Mouse (Mus musculus) urinary bladder, adult 2 months (tissue): Measurements from ENCODE around the gene Hnrnpa1. TPM values are rescaled to one million over a fixed set of nuclear protein-coding genes. Genes with fewer than 3 reads are reported as not detected.
"Not testable (repeated sequence)": the region's sequence is repeated elsewhere in the genome, so short reads cannot be mapped to it uniquely, and the experiment has no call there.

ENCODE experiments used
- DNase-seq: peaks from one replicate; pipeline ENCODE4 v3.0.0; 2022; ENCODE audit warnings: low spot score
- polyA plus RNA-seq: library from polyadenylated mRNA; depleted of rRNA; stranded (reverse); fragments of >200 nt; gene quantifications from 2 replicates; pipeline ENCODE4 v1.2.3, GENCODE M21; 2012

Gene Hnrnpa1
- polyA plus RNA-seq, 1 experiment = 323 TPM

GRCm38 (mm10) chr15:103241071-103242018, 1.1 kb downstream of the Hnrnpa1 start:
- not testable (repeated sequence) for DNase-seq

- no peak for DNase-seq
Observed at GRCm38 (mm10) chr15:103242885-103243284, 2.7 kb downstream of the Hnrnpa1 start.

DNA sequence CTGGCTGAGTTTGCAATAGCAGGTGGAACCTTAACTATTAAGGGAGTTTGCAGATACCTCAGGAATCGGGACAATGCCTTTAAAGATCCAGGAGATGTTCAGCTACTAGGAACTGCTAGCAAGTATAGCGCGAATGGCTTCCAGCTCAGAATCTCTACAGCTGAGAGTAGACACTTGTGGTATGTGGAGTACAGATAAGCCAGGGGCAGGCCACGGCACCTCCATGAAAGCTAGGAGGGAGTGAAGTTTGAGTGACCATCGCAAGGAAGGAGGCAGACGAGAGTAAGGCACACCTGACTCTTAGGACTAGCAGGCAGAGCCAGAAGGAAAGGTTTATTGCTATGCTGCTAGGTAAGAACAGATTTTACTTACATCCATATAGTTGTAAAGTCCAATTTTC, 5.4 kb downstream of the Hnrnpa1 start:
- no peak for DNase-seq

DNA sequence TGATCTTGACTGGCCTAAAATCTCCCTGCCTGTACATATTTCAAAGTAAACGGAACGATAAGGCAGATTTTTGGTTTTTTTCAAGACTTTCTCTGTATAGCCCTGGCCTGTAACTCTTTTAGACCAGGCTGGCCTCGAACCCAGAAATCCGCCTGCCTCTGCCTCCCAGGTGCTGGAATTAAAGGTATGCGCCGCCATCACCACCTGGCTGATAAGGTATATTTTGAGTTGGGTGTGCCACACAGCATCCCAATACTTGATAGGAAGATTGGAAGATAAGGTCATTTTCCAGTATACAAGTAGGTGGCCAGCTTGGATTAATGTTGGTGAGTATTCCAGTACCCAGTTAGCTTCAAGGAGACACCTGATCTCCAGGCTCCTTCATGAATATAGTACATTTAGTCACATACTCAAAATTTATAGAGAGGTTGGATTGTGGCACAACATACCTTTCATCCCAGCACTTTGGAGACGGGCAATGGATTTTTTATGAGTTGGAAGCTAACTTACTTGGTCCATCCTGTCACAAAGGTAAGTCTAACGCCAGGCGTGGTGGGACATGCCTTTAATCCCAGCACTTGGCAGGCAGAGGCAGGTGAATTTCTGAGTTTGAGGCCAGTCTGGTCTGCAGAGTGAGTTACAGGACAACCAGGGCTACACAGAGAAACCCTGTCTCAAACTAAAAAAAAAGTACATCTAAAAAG, 7.0 kb downstream of the Hnrnpa1 start:
- DNase-seq = no peak

- no peak for DNase-seq
Observed at GRCm38 (mm10) chr15:103247782-103248400, 7.7 kb downstream of the Hnrnpa1 start.

GRCm38 (mm10) chr15:103248401-103249313, 8.4 kb downstream of the Hnrnpa1 start:
- DNase-seq = no peak

- DNase-seq = not testable (repeated sequence)
Observed at GRCm38 (mm10) chr15:103249511-103249910, 9.3 kb downstream of the Hnrnpa1 start.

GRCm38 (mm10) chr15:103250195-103250740, 10.0 kb downstream of the Hnrnpa1 start:
- peak; percentile 49 for DNase-seq

- no peak for DNase-seq
Observed at GRCm38 (mm10) chr15:103251595-103251994, 11.4 kb downstream of the Hnrnpa1 start.

- DNase-seq = no peak
Observed at GRCm38 (mm10) chr15:103252660-103253059, 12.4 kb downstream of the Hnrnpa1 start.

DNA sequence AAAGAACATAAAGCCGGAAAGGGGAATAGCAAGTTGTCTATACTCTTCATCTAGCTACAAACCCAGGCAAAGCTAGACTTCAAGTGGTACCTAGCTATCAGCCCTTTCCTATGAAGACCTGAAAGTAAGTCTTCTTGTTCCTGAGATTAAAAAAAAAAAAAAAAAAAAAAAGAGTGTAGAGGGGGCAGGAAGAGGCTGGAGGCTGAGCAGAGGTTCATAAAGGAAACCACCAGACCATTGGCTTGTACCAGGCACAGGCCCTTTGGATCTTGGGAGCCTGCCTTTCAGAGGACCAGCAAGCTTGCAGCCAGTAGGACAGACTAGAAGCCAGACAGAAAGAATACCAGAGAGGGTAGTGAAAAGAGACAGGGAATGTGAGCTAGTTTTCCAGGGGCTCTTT, 13.1 kb downstream of the Hnrnpa1 start:
- no peak for DNase-seq

DNA sequence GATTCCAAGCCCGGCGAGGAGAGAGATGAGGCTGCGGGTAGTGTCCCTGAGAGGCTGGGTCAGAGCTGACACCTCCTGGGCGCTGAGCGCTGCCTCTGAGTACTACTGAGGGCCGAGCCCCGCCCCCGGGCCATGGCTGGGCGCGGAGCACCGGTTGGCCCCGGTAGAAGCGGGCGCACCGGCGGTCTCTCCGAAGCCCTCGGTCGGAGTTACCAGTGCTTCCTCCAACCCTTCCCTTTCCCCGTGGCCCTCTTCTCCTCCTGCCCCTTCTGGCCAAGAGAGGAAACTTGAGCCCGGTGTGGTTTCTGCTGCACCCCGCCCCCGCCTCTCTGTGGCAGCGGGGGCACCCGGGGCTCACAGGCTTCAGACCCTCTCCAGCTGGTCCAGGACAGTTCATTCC, 14.9 kb downstream of the Hnrnpa1 start:
- DNase-seq = peak; percentile 36

- DNase-seq = no peak
Observed at GRCm38 (mm10) chr15:103256210-103256986, 16.2 kb downstream of the Hnrnpa1 start.

DNA sequence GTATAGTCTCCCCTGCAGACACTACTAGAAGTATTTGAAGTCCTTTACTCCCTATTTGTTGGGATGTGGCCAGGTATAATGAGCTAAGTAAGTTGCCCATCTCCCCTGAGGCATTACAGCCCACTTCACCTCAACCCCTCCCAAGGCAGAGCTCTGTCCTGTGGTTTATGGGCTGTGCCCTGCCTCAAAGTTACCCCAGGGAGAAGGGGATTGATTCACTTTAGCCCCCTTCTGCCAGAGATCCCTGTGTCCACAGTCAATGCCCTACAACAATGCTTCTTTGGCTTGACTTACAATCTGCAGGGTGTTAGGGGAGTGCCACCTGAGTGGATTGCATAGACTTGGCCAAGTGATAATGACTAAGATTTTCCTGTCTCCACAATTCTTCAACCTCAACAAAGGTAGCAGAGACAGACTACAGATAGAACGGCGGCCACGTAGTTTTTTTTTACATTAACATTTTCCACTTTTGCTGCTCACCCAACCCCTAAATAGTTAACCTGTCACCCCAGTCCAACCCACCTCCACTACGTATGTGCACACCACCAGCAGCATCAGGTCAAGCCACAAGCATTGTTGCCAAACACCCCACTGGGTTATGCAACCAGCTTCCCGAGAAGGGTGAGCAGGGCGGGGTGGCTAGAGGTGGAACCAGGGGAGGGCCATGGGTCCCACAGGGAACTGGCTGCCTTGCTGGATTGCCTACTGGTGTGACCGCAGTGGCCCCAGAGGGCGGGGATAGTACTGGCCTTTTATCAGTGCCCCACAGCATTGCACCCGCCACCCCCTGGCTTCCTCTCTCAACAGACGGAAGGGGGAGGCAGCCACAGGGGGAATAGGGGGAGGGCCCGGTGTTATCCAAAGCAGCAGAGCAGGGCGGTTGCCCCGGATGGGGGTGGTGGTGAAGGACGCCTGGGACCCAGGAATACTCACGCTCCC, 17.8 kb downstream of the Hnrnpa1 start, which contains the start of gene Nfe2:
Nfe2 (minus strand) TSS at position 614 of the 939 bp plus-strand sequence.
- peak; percentile 53 for DNase-seq

- no peak for DNase-seq
Observed at GRCm38 (mm10) chr15:103259162-103259561, 18.9 kb downstream of the Hnrnpa1 start.

DNA sequence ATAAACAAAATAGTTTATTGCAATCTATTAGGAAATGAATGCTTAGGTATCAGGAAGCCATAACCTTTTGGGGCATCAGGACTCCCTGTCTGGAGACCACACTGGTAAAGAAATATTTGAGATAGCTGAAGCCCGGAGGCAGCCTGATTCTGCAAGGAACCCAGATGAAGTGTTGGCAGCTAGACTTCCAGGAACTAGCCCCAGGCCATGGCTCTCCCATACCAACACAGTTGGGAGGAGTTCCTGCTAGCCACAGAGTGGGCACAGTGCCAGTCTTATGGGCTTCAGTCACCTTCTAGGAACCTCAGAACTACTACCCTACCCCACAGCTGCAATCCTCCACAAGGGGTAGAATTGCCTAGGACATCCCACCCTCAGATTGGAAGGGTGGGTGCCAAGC, 19.8 kb downstream of the Hnrnpa1 start:
- DNase-seq = no peak

DNA sequence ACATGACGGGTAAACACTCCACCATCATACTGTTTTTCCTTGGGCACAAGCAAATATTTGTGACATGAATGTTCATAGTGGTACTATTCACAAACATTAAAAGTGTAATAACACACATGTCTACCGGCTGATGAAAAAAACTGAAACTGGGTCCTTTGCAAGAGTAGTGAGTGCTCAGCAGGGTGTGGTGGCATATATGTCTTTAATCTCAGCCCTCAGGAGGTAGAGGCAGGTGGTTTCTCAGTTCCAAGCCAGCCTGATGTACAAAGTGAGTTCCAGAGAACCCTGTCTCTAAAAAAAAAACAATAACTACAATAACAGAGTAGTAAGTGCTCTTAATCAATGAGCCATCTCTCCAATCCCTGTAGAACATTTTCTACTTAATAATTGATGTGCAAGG, 24.6 kb downstream of the Hnrnpa1 start:
- no peak for DNase-seq

DNA sequence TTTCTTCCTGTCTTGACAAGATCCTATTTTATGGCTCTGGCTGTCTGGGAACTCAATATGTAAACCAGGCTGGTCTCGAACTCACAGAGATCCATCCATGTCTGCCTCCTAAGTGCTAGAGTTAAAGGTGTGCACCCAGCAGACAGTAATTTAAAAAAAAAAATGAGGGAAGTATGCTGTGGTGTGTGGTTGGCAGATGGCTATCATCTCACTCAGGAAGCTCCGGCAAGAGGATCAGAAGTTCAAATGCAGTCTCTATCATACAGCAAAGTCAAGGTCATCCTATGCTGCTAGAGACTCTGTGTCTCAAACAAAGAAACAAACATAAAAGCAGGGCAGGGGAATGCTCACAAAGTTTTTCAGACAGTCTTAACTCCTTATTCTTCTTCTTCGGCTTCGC, 28.7 kb downstream of the Hnrnpa1 start:
- no peak for DNase-seq
